Mouse (Mus musculus) NIH3T3 (cell line): ENCODE results near the gene Tdp1.

Source experiments
- DNase-seq: peaks from one replicate; pipeline ENCODE4 v3.0.0-alpha.2; 2012; ENCODE audit warnings: low read depth

Gene Tdp1

GRCm38 (mm10) chr12:99898248-99898870, 14.0 kb downstream of the Tdp1 start:
- DNase-seq = no peak

GRCm38 (mm10) chr12:99899991-99900390, 15.7 kb downstream of the Tdp1 start:
- DNase-seq = peak; percentile 50

GRCm38 (mm10) chr12:99901973-99902866, 17.9 kb downstream of the Tdp1 start:
- peak; percentile 67 for DNase-seq

- DNase-seq = peak; percentile 55
These were observed 18.6 kb downstream of the Tdp1 start for GRCm38 (mm10) chr12:99902867-99903370.

GRCm38 (mm10) chr12:99904537-99904936, 20.2 kb downstream of the Tdp1 start:
- no peak for DNase-seq

GRCm38 (mm10) chr12:99911466-99911865, 27.1 kb downstream of the Tdp1 start:
- no peak for DNase-seq

- DNase-seq = peak; percentile 61
These were observed 33.6 kb downstream of the Tdp1 start for GRCm38 (mm10) chr12:99917800-99918427.

- DNase-seq = no peak
These were observed 35.3 kb downstream of the Tdp1 start for GRCm38 (mm10) chr12:99919636-99920035.

- DNase-seq = peak; percentile 31
These were observed 36.7 kb downstream of the Tdp1 start for GRCm38 (mm10) chr12:99921045-99921444.

- no peak for DNase-seq
These were observed 38.9 kb downstream of the Tdp1 start for GRCm38 (mm10) chr12:99923131-99923606.

- no peak for DNase-seq
These were observed 39.4 kb downstream of the Tdp1 start for GRCm38 (mm10) chr12:99923703-99924102.

GRCm38 (mm10) chr12:99928311-99928710, 44.0 kb downstream of the Tdp1 start:
- DNase-seq = no peak

- DNase-seq = no peak
These were observed 44.8 kb downstream of the Tdp1 start for GRCm38 (mm10) chr12:99929160-99929559.

GRCm38 (mm10) chr12:99932245-99932644, 47.9 kb downstream of the Tdp1 start:
- DNase-seq = no peak

- no peak for DNase-seq
These were observed 49.3 kb downstream of the Tdp1 start for GRCm38 (mm10) chr12:99933630-99934029.

- DNase-seq = no peak
These were observed 51.1 kb downstream of the Tdp1 start for GRCm38 (mm10) chr12:99935403-99935802.

- no peak for DNase-seq
These were observed 54.2 kb downstream of the Tdp1 start for GRCm38 (mm10) chr12:99938476-99938875.

- no peak for DNase-seq
These were observed 54.9 kb downstream of the Tdp1 start for GRCm38 (mm10) chr12:99939179-99939578.

- peak; percentile 17 for DNase-seq
These were observed 56.4 kb downstream of the Tdp1 start for GRCm38 (mm10) chr12:99940704-99941103.

- no peak for DNase-seq
These were observed 58.1 kb downstream of the Tdp1 start for GRCm38 (mm10) chr12:99942441-99942840.

GRCm38 (mm10) chr12:99952928-99953327, 68.6 kb downstream of the Tdp1 start:
- peak; percentile 58 for DNase-seq

- DNase-seq = no peak
These were observed 72.1 kb downstream of the Tdp1 start for GRCm38 (mm10) chr12:99956411-99956810.
